Mouse (Mus musculus) intestine, postnatal 0 days (tissue): Measurements from ENCODE around the gene Mpp6. TPM values are rescaled to one million over a fixed set of nuclear protein-coding genes. Genes with fewer than 3 reads are reported as not detected.

Experiments used
- ATAC-seq: fragments of 200-750 bp; cut with Nextera tagmentation; 2 replicates; pipeline ENCODE4 v1.8.0; 2017; ENCODE audit warnings: mild to moderate bottlenecking, moderate TSS enrichment, moderate library complexity
- H3K27ac ChIP-seq: fragments of 300-500 bp; sonication (generic); 2 replicates; pipeline ENCODE4 v1.5.1; 2014; ENCODE audit warnings: mild to moderate bottlenecking, low read depth, low read length, moderate library complexity
- H3K27me3 ChIP-seq: fragments of 300-500 bp; sonication (generic); replicated peaks from 2 replicates; pipeline ENCODE4 v1.6.1; 2014; ENCODE audit warnings: low read length, mixed read lengths; ENCODE audit not compliant: control insufficient read depth, insufficient read depth
- H3K36me3 ChIP-seq: fragments of 300-500 bp; sonication (generic); 2 replicates; pipeline ENCODE4 v1.6.1; 2014; ENCODE audit warnings: mild to moderate bottlenecking, moderate library complexity; ENCODE audit not compliant: control insufficient read depth, insufficient read depth
- H3K4me1 ChIP-seq: fragments of 300-500 bp; sonication (generic); replicated peaks from 2 replicates; pipeline ENCODE4 v1.6.1; 2014; ENCODE audit warnings: antibody characterized with exemption, low read length, mixed read lengths; ENCODE audit not compliant: control insufficient read depth, insufficient read depth
- H3K4me2 ChIP-seq: fragments of 300-500 bp; sonication (generic); replicated peaks from 2 replicates; pipeline ENCODE4 v1.6.1; 2014; ENCODE audit warnings: low read depth, mild to moderate bottlenecking, moderate library complexity
- H3K4me3 ChIP-seq: fragments of 300-500 bp; sonication (generic); 2 replicates; pipeline ENCODE4 v1.5.1; 2014; ENCODE audit warnings: low read depth, low read length
- H3K9ac ChIP-seq: fragments of 300-500 bp; sonication (generic); 2 replicates; pipeline ENCODE4 v1.6.1; 2014; ENCODE audit warnings: mild to moderate bottlenecking, low read depth, low read length
- H3K9me3 ChIP-seq: fragments of 300-500 bp; sonication (generic); 2 replicates; pipeline ENCODE4 v1.6.1; 2016; ENCODE audit warnings: mixed run types; ENCODE audit not compliant: control insufficient read depth
- CTCF ChIP-seq: sonication (generic); IDR thresholded peaks from 2 replicates; pipeline ENCODE4 v1.5.1; 2016; ENCODE audit warnings: low read depth, mild to moderate bottlenecking, control low read depth, antibody characterized with exemption, moderate library complexity
- WGBS: fragments of 180-500 bp; shearing (Covaris S2); extraction: QIAGEN DNeasy Blood & Tissue Kit; methylation state at CpG from one replicate; pipeline ENCODE4 v1.1.7; 2014; 5-methylcytosine and 5-hydroxymethylcytosine counted together
- polyA plus RNA-seq: library from polyadenylated mRNA; unstranded; fragments of >200 nt; fragmentation: Nextera tagmentation; extraction: Ambion mirVana; gene quantifications from 2 replicates; pipeline ENCODE4 v1.2.1, GENCODE M21; 2015

The Mpp6 gene
- polyA plus RNA-seq, 1 experiment from 2014 or later = 32.1 TPM

- ATAC-seq = no peak
- peaks cover 6% of the 10 kb centered on the region; the same call in 1 of the 2 replicates for H3K36me3 ChIP-seq
- no peak overlapping the region for H3K4me2 ChIP-seq
- H3K9ac ChIP-seq = no peak overlapping the region
- no peak overlapping the region for H3K27ac ChIP-seq
- no peak for TF ChIP-seq CTCF
- no peaks in the 10 kb centered on the region for H3K27me3 ChIP-seq
- no peak overlapping the region for H3K4me3 ChIP-seq
- H3K9me3 ChIP-seq = no peaks in the 10 kb centered on the region
- H3K4me1 ChIP-seq = no peaks in the 10 kb centered on the region
- WGBS = 72% methylated on average over 5 of the region's 5 CpGs
Measured at GRCm38 (mm10) chr6:50222351-50222750, 112.3 kb downstream of the Mpp6 start.

GRCm38 (mm10) chr6:50222986-50223385 lies 112.9 kb downstream of the Mpp6 start:
- H3K4me1 ChIP-seq = no peaks in the 10 kb centered on the region
- H3K27me3 ChIP-seq = no peaks in the 10 kb centered on the region
- H3K27ac ChIP-seq = no peak overlapping the region
- WGBS = 71% methylated on average over 5 of the region's 5 CpGs
- H3K4me2 ChIP-seq = no peak overlapping the region
- TF ChIP-seq CTCF = no peak
- H3K9me3 ChIP-seq = no peaks in the 10 kb centered on the region
- H3K36me3 ChIP-seq = peaks cover 6% of the 10 kb centered on the region; the same call in 1 of the 2 replicates
- ATAC-seq = no peak
- no peak overlapping the region for H3K9ac ChIP-seq
- no peak overlapping the region for H3K4me3 ChIP-seq

GRCm38 (mm10) chr6:50223606-50224005 lies 113.6 kb downstream of the Mpp6 start:
- no peaks in the 10 kb centered on the region for H3K4me1 ChIP-seq
- no peak overlapping the region for H3K4me2 ChIP-seq
- H3K27ac ChIP-seq = no peak overlapping the region
- H3K9me3 ChIP-seq = no peaks in the 10 kb centered on the region
- ATAC-seq = no peak
- 88% methylated on average over 4 of the region's 4 CpGs for WGBS
- H3K27me3 ChIP-seq = no peaks in the 10 kb centered on the region
- peaks cover 6% of the 10 kb centered on the region; the same call in 1 of the 2 replicates for H3K36me3 ChIP-seq
- no peak overlapping the region for H3K9ac ChIP-seq
- no peak overlapping the region for H3K4me3 ChIP-seq
- no peak for TF ChIP-seq CTCF

- Histone ChIP-seq H3K4me2 (no peak overlapping the region), H3K9me3 (no peaks in the 10 kb centered on the region), H3K27me3 (no peaks in the 10 kb centered on the region), H3K27ac (no peak overlapping the region), H3K4me1 (no peaks in the 10 kb centered on the region), H3K36me3 (peaks cover 6% of the 10 kb centered on the region; the same call in 1 of the 2 replicates), H3K9ac (no peak overlapping the region), H3K4me3 (no peak overlapping the region)
- ATAC-seq = 0 out of 2 replicates have a peak, but pooled peaks have one; percentile 25
- WGBS = 88% methylated on average over 5 of the region's 5 CpGs
- TF ChIP-seq CTCF = no peak
Measured at GRCm38 (mm10) chr6:50225232-50225631, 115.2 kb downstream of the Mpp6 start.

- Histone ChIP-seq H3K9me3 (no peaks in the 10 kb centered on the region), H3K4me2 (no peak overlapping the region), H3K9ac (no peak overlapping the region), H3K27me3 (no peaks in the 10 kb centered on the region), H3K4me1 (no peaks in the 10 kb centered on the region), H3K4me3 (no peak overlapping the region), H3K27ac (no peak overlapping the region), H3K36me3 (no peaks in the 10 kb centered on the region; the same call in 1 of the 2 replicates)
- no peak for ATAC-seq
- no peak for TF ChIP-seq CTCF
- 70% methylated on average over 5 of the region's 5 CpGs for WGBS
Measured at GRCm38 (mm10) chr6:50228180-50228579, 118.1 kb downstream of the Mpp6 start.

GRCm38 (mm10) chr6:50231288-50231687 lies 121.2 kb downstream of the Mpp6 start:
- Histone ChIP-seq H3K27ac (no peak overlapping the region), H3K4me1 (no peaks in the 10 kb centered on the region), H3K36me3 (no peaks in the 10 kb centered on the region), H3K4me2 (no peak overlapping the region), H3K9me3 (no peaks in the 10 kb centered on the region), H3K9ac (no peak overlapping the region), H3K27me3 (no peaks in the 10 kb centered on the region), H3K4me3 (no peak overlapping the region)
- 91% methylated on average over 5 of the region's 5 CpGs for WGBS
- no peak for TF ChIP-seq CTCF
- no peak for ATAC-seq

GRCm38 (mm10) chr6:50232984-50233383 lies 122.9 kb downstream of the Mpp6 start:
- Histone ChIP-seq H3K4me3 (no peak overlapping the region), H3K4me1 (no peaks in the 10 kb centered on the region), H3K27me3 (no peaks in the 10 kb centered on the region), H3K36me3 (no peaks in the 10 kb centered on the region), H3K27ac (no peak overlapping the region), H3K9ac (no peak overlapping the region), H3K9me3 (no peaks in the 10 kb centered on the region), H3K4me2 (no peak overlapping the region)
- peak; percentile 51 for TF ChIP-seq CTCF
- ATAC-seq = no peak
- 25% methylated on average over 1 of the region's 1 CpGs for WGBS
